Mouse (Mus musculus): ENCODE results near the gene Pla2g2e.
"Not testable (repeated sequence)": the region's sequence is repeated elsewhere in the genome, so short reads cannot be mapped to it uniquely, and the experiment has no call there.

The Pla2g2e gene

GRCm38 (mm10) chr4:138882179-138882578, 4.4 kb downstream of the Pla2g2e start:
- DNase-seq (ENCODE audit: low spot score): no peak

- peak; percentile 69 for DNase-seq (ENCODE audit: low spot score)
Measured at GRCm38 (mm10) chr4:138884261-138884660, 6.5 kb downstream of the Pla2g2e start.

GRCm38 (mm10) chr4:138889165-138889564, 11.4 kb downstream of the Pla2g2e start:
- DNase-seq (ENCODE audit: low spot score): no peak

DNA sequence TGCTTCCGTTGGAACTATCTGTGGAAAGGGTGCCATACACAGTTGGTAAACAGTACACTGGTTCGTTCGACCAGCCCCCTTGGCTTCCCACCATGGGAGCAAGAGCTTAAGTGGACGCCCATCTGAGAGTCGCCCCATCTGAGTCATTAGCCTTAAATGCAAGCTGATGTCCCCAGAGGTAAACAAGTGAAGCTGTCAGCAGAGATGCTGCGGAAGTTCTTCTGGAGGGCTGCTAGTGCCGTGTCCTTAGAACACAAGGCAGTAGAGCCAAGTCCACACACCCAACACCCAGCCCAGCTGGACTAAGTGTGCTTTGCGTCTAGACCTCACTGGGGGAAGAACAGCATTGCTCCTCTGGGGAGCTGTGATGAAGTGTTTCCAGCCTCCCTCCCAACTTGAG, 11.9 kb downstream of the Pla2g2e start:
- peak; percentile 34 for DNase-seq (ENCODE audit: low spot score)

- DNase-seq (ENCODE audit: low spot score): no peak
Measured at GRCm38 (mm10) chr4:138892655-138893054, 14.9 kb downstream of the Pla2g2e start.

GRCm38 (mm10) chr4:138893789-138894188, 16.0 kb downstream of the Pla2g2e start:
- DNase-seq (ENCODE audit: low spot score): not testable (repeated sequence)

DNA sequence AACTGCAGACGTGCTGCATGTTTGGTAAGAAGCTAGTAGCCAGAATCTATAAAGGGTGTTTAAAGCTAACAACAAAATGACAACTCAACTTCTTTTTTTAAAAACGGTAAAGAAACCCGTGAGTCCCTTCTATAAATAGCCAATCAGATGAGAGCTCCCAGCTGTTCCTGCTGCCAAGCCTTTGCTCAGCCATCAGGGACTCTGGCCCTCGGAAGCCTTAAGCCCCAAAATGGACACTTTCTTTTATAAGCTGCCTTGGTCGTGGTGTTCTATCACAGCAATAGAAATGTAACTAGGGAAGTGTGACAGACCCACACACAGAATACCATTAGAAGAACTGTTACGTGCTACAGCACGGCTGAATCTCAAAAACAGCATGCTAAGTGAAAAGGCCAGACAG, 21.6 kb downstream of the Pla2g2e start:
- no peak for DNase-seq (ENCODE audit: low spot score)

DNA sequence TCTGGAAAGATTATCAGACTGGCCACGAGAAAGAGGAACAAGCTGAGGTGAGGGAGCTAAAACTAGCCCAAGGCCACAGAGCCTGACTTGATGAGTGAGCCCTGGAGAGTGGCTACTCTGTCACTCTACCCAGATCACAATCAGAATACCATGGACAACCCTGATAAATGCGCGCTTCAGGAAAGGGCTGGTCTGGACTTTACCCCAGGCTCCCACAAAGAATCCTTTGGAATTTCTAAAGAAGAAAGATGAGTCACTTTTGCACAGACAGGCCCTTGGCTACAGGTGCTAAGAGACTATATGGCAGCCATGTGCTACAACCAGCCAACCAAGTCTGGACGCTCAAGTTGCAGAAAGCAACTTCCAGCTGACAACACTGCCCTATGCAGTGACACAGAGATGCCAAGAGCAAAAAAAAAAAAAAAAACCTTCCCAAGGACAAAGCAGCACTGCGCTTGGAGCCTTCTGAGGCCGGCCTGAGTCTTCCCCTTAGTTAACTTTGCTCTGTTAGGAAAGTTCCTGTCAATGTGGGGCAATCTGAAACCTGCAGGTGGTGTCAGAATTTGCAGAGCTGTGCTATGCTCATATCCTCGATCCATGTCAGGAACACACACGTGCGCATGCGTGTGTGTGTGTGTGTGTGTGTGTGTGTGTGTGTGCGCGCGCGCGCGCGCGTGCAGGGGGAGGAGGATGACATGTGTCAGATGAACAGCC, 28.0 kb downstream of the Pla2g2e start:
- no peak for DNase-seq (ENCODE audit: low spot score)

GRCm38 (mm10) chr4:138913141-138913787, 35.5 kb downstream of the Pla2g2e start:
- DNase-seq (ENCODE audit: low spot score): peak; percentile 48

DNA sequence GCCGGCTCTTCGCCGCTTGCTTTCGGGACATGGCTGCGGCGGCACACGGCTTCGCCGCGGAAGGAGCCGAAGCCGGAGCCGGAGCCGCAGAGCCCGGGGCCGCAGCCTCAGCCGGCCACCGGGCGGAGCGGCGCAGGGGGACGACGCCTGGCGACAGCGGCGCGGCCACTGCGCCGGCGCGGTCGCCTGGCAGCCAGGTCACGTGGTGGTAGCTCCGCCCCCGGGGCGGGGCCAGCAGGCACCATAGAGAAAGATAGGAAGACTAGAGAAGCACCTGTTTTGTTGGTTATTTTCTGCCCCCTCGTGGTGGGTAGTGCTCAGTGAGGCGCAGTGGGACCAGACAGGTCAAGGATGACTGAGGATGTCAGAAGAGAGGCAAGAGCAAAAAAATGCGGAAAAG, 36.1 kb downstream of the Pla2g2e start, which contains the start of gene Otud3:
Otud3 (minus strand) TSS at position 149 of the 400 bp plus-strand sequence.
- peak; percentile 93 for DNase-seq (ENCODE audit: low spot score)

DNA sequence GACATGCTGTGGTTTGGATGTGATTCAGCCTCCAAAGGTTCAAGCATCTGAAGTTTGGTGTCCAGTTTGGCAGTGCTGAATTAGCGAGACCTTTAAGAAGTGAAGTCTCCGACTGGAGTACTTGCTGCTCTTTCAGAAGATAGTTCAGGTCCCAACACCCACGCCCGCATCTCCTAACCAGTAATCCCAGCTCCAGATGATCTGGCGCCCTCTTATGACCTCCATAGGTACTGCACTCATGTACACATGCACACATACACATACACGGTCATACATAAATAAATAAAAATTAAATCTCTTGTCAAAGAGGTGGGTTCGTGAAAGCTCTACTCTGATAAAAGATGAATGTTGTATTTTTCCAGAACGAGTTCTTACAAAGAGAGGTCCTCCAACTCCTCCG, 39.5 kb downstream of the Pla2g2e start:
- DNase-seq (ENCODE audit: low spot score): no peak

GRCm38 (mm10) chr4:138921254-138922130, 43.8 kb downstream of the Pla2g2e start:
- DNase-seq (ENCODE audit: low spot score): no peak

GRCm38 (mm10) chr4:138922131-138922459, 44.4 kb downstream of the Pla2g2e start:
- DNase-seq (ENCODE audit: low spot score): peak; percentile 84

GRCm38 (mm10) chr4:138925561-138925960, 47.8 kb downstream of the Pla2g2e start:
- DNase-seq (ENCODE audit: low spot score): no peak
